Mouse (Mus musculus): Measurements from ENCODE around the gene Papss1. TPM values are rescaled to one million over a fixed set of nuclear protein-coding genes. Genes with fewer than 3 reads are reported as not detected.
A peak's percentile ranks its signal among the peaks of the same experiment; 100 is the strongest.
"Not testable (repeated sequence)": the region's sequence is repeated elsewhere in the genome, so short reads cannot be mapped to it uniquely, and the experiment has no call there.

The Papss1 gene
- 10 to 100 TPM; 11.1 to 14.2 TPM for total RNA-seq (2021)
- long read RNA-seq, experiment 1, transcript Papss1-201 (12 exons, 2,600 nt) = major isoform, 11 of 17 reads
- long read RNA-seq, experiment 1, partial matches to known transcripts = 2 of 17 reads
- long read RNA-seq, experiment 1, other reads (novel, unspliced or antisense) = 0 of 17 reads
- long read RNA-seq, experiment 2, transcript Papss1-201 (12 exons, 2,600 nt) = major isoform, 5 of 7 reads
- long read RNA-seq, experiment 2, partial matches to known transcripts = 1 of 7 reads
- long read RNA-seq, experiment 2, other reads (novel, unspliced or antisense) = 1 of 7 reads

DNA sequence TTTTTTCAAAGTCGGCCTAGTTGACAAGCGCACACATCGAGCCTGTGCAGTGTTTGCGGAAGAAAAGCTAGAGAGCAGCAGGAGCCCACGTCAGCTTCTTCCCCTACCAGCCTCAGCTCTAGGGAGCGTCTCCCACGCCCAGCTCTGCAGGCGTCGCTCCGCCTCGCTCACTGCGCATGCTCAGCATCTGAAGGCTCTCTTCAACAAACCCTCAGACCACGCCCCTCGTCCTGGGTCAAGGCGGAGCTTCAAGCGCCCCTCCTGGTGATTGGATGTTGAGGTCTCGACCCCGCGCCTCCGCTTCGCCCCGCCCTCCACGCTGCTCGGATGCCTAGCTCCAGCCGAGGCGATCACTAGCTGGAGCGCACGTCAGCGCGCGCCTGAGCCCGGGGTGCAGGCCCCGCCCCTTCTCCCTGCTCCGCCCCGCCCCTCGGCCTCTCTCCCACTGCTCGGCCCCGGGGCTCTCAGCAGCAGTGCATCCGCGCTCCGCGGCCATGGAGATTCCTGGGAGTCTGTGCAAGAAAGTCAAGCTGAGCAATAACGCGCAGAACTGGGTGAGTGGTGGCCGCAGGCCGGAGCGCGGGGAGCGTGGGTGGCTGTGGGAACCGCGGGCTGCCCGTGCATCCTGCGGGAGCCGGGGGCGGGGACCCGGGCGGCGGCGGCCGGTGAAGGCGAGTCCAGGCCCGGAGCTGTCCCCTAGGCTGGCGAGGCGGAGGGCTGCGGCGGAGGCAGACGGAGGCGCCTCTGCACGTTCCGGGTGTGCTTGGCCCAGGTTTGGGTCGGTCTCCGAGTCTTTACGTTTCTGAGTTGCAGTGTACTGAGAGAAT, at the start of gene Papss1:
Gene Papss1 (plus strand): TSS at position 339 of the 827 bp plus-strand sequence.
- DNase-seq = peak; percentile 100
- intact Hi-C loops (cut with DNase I; ENCODE audit: low total_unique reads) = no loop called here

DNA sequence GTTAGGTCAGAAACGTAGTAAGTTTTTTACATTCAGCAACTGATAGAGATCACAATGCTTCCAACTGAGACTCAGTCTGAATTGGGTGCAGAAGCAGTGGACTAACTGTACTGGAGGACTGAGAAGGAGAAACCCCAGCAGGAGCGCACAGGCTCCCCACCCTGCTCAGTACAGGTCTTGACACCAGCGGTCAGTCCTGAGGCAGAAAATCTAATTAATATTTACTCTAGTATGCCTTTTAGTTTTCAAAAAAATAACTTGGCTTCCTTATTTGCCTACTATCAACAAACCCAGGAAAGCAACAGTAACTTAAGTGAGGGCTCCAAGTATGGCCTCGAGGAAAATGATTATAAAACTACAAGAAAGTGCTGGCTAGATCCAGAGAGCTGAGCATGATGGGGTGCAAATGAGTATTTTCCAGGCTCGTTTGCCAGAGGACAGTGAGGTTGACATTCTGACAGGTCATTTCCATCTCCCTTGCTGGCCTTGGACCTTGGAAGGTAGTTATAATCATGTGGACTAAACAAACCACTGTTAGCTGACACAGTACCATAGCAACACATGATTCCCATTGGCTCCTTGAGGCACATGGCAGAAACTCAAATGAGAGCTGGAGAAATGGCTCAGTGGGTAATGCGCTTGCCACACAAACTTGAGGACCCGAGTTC, 48.1 kb upstream of the Papss1 start:
- intact Hi-C loops (cut with DNase I; ENCODE audit: low total_unique reads) = loop anchor here (5.0 kb wide), 1 partner anchor 194 kb away; no protein-coding TSS in a partner anchor
- DNase-seq = no peak

DNA sequence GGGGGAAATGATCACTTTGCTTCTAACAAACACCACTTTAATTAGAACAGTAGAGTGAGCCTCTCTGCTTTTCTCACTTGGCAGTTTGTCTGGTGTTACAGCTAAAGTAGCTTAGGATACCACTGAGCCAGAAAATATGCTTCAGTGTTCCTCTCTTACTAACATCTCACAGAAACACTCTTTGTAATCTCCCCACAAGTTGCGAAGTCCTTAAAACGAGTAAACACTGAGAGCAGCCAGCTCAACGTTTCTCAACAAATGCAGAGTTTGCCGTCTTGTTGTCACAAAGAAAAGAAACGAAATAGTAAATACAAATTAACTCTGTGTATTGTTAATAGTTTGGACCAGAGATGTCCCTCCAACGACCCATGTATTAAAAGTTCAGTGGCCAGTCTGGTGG, 46.8 kb upstream of the Papss1 start:
- intact Hi-C loops (cut with DNase I; ENCODE audit: low total_unique reads) = loop anchor here (5.0 kb wide), 1 partner anchor 195 kb away; no protein-coding TSS in a partner anchor
- DNase-seq = no peak

DNA sequence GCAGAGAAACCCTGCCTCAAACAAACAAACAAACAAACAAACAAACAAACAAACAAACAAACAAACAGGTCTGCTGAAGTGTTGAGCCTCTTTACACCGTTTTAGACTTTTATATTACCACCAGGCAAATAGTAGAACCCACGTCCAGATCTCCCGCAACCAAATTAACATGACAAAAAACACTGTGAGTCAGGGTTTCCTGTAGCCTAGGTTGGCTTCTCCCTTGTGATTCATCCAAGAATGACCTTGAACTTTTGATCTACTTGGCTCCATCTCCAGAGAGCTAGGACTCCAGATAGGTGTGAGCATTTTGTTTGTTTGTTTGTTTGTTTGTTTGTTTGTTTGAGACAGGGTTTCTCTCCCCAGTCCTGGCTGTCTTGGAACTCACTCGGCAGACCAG, 43.4 kb upstream of the Papss1 start:
- DNase-seq = no peak
- intact Hi-C loops (cut with DNase I; ENCODE audit: low total_unique reads) = no loop called here

DNA sequence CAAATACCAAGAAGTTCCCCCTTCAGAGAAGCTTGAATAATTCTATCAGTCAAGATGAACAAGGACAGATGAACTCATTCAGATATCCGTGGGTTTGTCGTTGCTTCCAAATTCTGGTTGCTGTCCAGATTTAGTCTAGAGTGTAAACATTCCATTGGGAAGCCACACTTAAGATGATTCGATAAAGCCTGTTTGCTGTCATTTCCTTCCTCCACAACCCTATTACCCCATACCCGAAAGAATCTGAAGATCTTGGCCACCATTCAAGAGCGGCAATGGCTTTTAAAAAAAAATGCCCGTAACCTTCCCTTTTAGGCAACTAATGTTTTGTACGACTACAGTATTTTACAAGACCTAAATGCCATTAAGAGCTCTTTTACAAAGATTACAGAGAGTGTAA, 42.3 kb upstream of the Papss1 start:
- intact Hi-C loops (cut with DNase I; ENCODE audit: low total_unique reads) = no loop called here

DNA sequence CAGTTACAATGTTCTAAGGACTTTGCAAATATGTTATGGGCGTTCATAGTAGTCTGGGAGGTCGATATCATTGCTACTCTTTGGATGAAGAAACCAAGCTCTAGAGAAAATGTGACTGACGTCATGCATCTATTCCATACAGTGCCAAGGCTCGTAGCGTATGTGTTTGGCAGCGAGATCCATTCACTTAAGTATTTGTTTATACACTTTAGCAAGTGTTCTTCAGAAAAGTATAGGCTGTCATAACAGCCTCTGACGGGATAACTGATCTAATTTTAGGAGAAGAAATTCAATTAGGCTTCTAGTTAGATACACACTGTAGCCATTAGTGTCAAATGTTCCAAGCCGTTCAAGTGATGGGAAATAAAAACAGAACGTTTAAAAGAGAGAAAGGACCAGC, 40.8 kb upstream of the Papss1 start:
- DNase-seq = no peak
- intact Hi-C loops (cut with DNase I; ENCODE audit: low total_unique reads) = no loop called here

More for the DNA sequence above, 42.3 kb upstream of the Papss1 start:
- no peak for DNase-seq

DNA sequence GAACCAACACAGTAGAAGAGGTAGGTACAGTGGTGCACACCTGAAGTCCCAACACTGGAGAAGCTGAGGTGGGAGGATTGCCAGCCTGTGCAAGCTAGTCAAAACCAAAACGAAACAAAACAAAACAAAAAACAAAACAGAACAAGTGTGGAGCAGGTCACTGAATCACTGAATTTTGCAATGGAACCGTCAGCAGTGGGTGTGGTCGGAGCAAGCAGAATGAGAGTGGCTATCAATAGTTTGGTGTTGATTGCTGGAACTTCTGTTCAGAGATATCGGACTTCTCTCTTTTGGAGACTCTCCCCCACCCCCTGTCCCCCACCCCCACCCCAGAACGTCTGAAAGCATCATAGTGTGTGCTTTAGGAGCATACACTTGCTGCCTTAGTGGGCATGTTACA, 40.4 kb upstream of the Papss1 start:
- no peak for DNase-seq
- intact Hi-C loops (cut with DNase I; ENCODE audit: low total_unique reads) = no loop called here

DNA sequence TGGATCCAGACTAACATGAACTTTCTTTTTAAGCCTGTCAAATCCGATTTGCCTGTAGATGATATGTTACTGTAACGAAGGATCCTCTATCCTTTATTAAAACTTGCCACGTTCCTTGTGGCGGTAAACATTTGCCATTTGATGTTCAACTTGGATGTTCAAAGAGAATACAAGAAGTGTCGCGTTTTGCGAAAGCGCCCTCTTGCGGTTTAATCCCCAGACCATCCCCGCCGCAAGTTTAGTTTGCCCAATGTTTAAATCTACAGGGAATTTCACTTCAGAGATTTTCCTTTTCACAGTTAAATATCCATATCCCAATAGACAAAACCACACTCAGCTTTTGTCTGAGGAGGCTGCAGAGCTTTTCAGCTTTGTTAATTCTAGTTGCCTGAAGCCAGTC, 39.8 kb upstream of the Papss1 start:
- DNase-seq = peak; percentile 46
- intact Hi-C loops (cut with DNase I; ENCODE audit: low total_unique reads) = no loop called here

DNA sequence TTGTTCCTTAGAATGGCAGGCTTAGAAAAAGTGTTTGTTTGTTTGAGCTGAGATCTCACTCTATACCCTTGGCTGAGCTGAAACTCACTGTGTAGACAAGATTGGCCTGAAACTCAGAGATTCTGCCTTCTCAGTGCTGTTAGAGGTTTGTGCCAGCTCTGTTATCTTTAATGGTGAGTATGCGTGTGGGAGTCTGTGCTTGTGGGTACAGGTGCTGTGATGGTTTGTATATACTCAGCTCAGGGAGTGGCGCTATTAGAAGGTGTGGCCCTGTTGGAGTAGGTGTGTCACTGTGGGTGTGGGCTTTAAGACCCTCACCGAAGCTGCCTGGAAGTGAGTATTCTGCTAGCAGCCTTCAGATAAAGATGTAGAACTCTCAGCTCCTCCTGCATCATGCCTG, 39.3 kb upstream of the Papss1 start:
- DNase-seq = no peak
- intact Hi-C loops (cut with DNase I; ENCODE audit: low total_unique reads) = no loop called here

DNA sequence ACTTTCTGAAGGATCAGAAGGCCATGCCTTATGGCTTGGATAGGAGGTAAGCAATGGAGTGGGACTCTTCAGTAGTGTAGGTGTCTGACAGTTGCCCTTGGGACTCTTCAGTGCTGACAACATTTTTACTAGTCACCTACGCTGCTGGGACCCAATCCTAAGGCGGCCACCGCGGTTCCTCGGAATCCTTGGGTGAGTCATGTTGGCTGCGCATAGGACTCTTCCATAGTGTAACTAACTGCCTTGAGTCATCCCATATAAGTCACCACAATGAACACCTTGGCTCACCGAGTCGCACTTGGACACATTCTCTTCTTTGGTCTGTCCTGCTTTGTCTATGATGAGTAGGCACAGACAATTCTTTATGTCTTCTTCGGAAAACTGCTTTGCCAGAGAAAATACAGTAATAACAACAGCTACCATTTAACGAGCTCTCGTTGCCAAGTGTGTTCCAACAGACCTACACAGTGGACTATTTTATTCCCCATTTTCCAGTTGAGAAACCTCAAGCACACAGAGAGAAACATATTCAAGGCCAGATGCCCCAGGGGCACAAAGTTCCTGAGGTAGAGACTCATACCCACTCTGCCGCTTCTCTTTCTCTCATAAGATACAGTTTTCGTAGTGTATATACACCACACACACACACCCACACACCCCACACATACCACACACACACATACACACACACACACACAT, 23.2 kb upstream of the Papss1 start:
- intact Hi-C loops (cut with DNase I; ENCODE audit: low total_unique reads) = no loop called here
- DNase-seq = no peak

DNA sequence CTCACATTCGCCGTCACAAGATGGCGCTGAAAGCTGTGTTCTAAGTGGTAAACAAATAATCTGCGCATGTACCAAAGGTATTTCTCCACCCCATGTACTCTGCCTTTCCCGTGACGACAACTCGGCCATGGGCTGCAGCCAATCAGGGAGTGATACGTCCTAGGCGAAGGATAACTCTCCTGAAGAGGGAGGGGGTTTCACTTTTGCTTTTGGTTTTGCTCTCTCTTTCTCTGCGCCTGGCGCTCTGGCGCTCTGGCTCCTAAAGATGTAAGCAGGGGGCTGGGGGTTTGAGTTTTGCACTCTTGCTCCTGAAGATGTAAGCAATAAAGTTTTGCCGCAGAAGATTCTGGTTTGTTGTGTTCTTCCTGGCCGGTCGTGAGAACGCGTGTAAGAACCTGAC, 17.0 kb upstream of the Papss1 start:
- intact Hi-C loops (cut with DNase I; ENCODE audit: low total_unique reads); DNase-seq: not testable (repeated sequence)

DNA sequence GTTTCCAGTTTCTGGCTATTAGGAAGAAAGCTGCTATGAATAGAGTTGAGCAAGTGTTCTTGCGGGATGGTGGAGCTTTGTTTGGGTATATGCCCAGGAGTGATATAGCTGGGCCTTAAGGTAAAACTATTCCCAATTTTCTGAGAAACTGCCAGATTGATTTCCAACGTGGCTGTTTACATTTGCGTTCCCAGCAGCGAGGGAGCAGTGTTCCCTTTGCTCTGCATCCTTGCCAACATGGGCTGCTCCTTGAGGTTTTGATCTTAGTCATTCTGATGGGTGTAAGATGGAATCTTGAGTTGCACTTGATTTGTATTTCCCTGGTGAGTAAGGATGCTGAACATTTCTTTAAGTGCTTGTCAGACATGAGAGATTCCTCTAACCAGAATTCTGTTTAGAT, 14.5 kb upstream of the Papss1 start:
- intact Hi-C loops (cut with DNase I; ENCODE audit: low total_unique reads) = loop anchor here (5.0 kb wide), 1 partner anchor 228 kb away; no protein-coding TSS in a partner anchor

DNA sequence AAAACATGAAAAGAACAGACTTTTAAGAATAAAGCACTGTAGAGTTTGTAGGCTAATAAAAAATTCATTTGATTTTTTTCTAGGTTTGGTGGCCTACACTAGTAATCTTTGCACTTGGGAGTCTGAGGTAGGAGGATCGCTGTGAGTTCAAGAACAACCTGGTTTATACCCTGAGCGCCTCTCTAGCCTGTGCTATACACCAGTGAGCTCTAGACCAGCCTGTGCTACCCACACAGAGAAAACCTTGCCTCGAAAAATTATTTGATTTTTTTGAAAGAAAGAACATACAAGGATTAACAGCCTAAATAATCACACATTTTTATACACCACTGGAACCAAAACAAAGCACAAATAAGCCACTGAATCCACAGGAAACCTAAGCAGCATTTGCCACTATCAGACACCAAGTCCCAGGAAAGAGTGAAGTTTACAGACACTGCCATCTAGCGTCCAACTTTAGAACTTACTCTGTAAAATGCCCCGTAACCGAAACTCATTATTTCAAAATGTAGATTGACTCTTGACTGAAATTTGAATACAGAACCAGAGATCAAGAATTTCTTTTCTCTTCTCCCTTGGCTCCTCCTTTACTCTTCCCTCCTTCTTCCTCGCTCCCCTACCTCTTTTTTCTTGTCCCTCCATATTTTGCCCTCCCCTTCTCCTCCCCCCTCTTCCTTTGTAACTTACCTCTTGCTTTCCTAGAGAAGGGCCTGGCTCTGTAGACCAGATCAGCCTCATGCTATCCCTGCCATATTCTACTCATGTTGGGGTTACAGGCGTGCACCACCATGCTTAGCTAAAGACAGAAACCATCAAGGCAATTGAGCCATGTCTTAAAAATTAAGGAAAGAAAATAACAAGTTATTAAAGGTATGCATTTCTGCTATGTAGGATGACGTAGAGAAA, 12.0 kb upstream of the Papss1 start:
- DNase-seq = no peak
- intact Hi-C loops (cut with DNase I; ENCODE audit: low total_unique reads) = loop anchor here (5.0 kb wide), 1 partner anchor 230 kb away; no protein-coding TSS in a partner anchor

More for the DNA sequence above, 14.5 kb upstream of the Papss1 start:
- DNase-seq = no peak

DNA sequence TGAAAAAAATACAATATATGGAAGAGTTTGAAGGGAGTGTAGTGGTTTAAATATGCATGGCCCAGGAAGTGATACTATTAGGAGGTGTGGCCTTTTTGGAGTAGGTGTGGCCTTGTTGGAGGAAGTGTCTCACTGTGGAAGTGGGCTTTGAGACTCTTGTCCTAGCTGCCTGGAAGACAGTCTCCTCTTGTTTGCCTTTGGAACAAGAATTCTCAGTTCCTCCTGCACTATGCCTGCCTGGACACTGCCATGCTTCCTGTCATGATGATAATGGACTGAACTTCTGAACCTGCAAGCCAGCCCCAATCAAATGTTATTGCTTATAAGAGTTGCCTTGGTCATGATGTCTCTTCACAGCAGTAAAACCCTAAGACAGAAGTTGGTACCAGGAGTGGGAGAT, 8.8 kb upstream of the Papss1 start:
- no peak for DNase-seq
- intact Hi-C loops (cut with DNase I; ENCODE audit: low total_unique reads) = no loop called here

DNA sequence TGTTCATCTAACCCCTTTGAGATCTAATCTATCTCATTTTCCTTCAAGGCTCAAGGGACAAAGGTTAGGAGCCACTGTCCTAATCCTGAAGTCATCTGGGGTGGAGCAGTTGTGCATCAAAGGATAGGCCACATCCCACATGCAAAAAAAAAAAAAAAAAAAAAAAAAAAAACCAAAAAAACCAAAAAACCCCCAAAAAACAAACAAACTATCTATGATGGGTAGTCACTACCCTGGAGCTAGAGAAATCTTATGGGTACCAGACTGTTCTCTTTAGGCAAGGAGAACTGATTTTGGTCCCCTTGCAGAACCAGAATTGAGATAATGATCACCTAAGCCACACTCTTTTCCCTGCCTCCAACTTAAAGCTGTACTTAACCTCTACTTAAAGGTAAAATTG, 3.0 kb upstream of the Papss1 start:
- intact Hi-C loops (cut with DNase I; ENCODE audit: low total_unique reads) = no loop called here
- no peak for DNase-seq

DNA sequence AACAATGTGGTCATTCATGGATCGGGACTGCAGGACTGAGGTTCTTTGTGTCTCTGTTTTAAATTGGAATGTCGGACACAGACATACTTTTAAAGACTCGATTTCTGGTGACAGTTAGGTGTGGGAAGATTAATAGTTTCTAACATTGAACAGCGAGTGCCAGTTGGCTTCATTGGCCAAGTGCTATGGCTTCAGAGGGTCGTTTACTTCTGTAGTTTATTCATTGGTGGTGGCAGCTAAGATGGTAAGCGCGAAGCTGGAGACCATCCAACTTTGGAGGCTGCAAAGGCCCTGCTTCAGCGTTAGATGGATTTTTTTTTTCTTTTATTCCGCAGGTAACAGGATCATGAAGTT, 666 bp downstream of the Papss1 start:
- DNase-seq = no peak
- intact Hi-C loops (cut with DNase I; ENCODE audit: low total_unique reads) = no loop called here

DNA sequence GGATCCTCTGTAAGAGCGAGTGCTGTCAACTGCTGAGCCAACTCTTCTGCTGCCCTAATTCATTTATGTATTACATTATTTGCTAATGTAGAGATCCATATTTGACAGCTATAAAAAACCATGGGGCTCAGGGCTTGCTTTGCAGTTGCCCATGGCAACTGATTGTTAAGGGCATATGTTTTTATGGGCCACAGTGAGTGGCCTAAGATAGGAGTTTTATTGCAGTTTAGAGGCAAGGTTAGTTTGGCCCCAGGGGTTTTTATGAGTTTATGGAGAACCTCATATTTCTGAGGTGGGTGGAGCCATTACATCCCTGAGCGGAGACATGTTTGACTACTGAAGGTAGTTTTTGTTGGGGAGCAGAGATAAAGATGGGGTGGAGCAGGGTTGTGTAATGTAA, 1.7 kb downstream of the Papss1 start:
- no peak for DNase-seq
- intact Hi-C loops (cut with DNase I; ENCODE audit: low total_unique reads) = no loop called here

DNA sequence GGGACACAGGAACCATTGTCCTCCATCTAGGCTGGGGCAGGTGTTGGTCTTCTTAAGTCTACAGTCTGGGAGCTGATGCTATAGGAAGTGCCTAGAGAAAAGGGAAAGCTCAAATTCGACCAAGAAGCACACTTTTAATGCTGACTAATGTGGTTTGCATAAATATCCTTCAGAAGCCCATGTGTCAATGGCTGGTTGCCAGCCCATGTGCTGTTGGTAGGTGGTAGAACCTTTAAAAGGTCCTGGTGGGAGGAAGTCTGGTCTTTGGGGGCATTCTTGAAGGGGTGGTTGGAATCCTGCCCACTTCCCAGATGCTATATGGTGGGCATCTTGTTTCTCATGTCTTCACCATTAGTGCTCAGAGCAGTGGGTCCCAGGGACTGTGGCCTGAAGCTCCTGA, 5.9 kb downstream of the Papss1 start:
- intact Hi-C loops (cut with DNase I; ENCODE audit: low total_unique reads) = no loop called here

DNA sequence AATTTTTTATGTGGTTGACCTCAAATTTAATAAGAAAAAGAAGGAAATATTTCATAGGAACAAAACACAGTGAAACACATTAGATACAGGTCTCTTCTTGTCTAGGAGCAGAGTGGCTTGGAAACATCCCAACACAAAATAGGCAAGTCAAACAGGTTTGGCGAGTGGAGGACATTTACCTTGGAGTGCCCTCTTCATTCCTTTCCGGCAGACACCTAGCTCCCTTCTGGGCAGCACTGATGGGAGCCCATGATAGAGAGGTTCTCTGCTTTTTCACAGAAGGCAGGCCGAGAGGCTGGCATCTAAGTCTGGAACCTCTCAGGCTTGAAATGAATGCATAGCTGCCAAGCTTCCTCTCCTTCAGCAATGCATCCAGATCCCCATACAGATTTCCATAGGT, 9.0 kb downstream of the Papss1 start:
- DNase-seq = no peak
- intact Hi-C loops (cut with DNase I; ENCODE audit: low total_unique reads) = no loop called here

More for the DNA sequence above, 5.9 kb downstream of the Papss1 start:
- DNase-seq = no peak
